Mouse (Mus musculus) heart, adult 2 months (tissue): ENCODE results near the gene Usp22.
"Not testable (repeated sequence)": the region's sequence is repeated elsewhere in the genome, so short reads cannot be mapped to it uniquely, and the experiment has no call there.

Experiments used
- CTCF ChIP-seq: fragments of 200-600 bp; IDR thresholded peaks from 2 replicates; pipeline ENCODE4 v1.8.1; 2022; ENCODE audit warnings: antibody characterized with exemption, mild to moderate bottlenecking, moderate library complexity
- POLR2A ChIP-seq: fragments of 200-500 bp; IDR thresholded peaks from 2 replicates; pipeline ENCODE4 v1.6.1; 2011; ENCODE audit warnings: mild to moderate bottlenecking, low read depth, low read length, control low read depth; ENCODE audit not compliant: insufficient read depth

GRCm38 (mm10) chr11:61173477-61173876, 1.4 kb downstream of the Usp22 start:
- TF ChIP-seq CTCF, POLR2A: not testable (repeated sequence)
